Mouse (Mus musculus) megakaryocyte, embryonic 14.5 days (primary cell): Measurements from ENCODE around the gene Rec114.

Source experiments
- FLI1 ChIP-seq: IDR thresholded peaks from 2 replicates; pipeline ENCODE4 v1.6.1; 2012; ENCODE audit warnings: low read length, inconsistent platforms, mixed read lengths
- GATA1 ChIP-seq: IDR thresholded peaks from 3 replicates; pipeline ENCODE4 v1.6.1; 2012; ENCODE audit warnings: mixed read lengths, low read length, inconsistent platforms, borderline replicate concordance

DNA sequence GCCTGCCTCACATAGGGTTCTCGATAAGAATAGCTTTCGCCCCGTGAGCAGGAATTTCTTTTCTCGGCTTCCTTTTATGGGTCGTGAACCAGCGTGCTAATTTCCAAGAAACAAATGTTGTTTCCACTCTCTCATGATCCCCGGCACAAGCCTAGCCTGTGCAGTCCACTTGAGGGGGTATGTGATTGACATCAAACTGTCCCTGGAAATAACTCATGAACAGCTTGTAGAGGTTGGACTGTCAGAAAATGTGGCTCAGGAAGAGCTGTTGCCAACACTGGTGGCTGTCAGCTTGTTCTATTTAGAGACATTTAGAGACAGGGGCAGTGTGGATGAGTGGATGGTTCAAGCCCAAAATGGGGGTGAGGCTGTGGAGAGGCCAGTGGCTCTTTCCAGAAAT, 15.0 kb upstream of the Rec114 start:
- TF ChIP-seq GATA1: no peak
- no peak for TF ChIP-seq FLI1
